Mouse (Mus musculus) limb, embryonic 10.5 days (tissue): ENCODE data around the gene Pdgfb. TPM values are rescaled to one million over a fixed set of nuclear protein-coding genes. Genes with fewer than 3 reads are reported as not detected.

Experiments used
- DNase-seq: peaks from one replicate; pipeline ENCODE4 v3.0.0-alpha.2; 2017; ENCODE audit warnings: low spot score
- H3K27ac ChIP-seq: fragments of 300-500 bp; sonication (generic); 2 replicates; pipeline ENCODE4 v1.5.1; 2016; ENCODE audit warnings: mild to moderate bottlenecking
- H3K27me3 ChIP-seq: fragments of 300-500 bp; sonication (generic); 2 replicates; pipeline ENCODE4 v1.6.1; 2016; ENCODE audit warnings: low read depth, mild to moderate bottlenecking; ENCODE audit not compliant: poor library complexity, severe bottlenecking
- H3K36me3 ChIP-seq: fragments of 300-500 bp; sonication (generic); 2 replicates; pipeline ENCODE4 v1.6.1; 2016; ENCODE audit warnings: mild to moderate bottlenecking, moderate library complexity
- H3K4me1 ChIP-seq: fragments of 300-500 bp; sonication (generic); 2 replicates; pipeline ENCODE4 v1.6.1; 2016
- H3K4me3 ChIP-seq: fragments of 300-500 bp; sonication (generic); 2 replicates; pipeline ENCODE4 v1.5.1; 2016; ENCODE audit warnings: mild to moderate bottlenecking, moderate library complexity
- H3K9me3 ChIP-seq: fragments of 300-500 bp; sonication (generic); replicated peaks from 2 replicates; pipeline ENCODE4 v1.6.1; 2016; ENCODE audit warnings: mild to moderate bottlenecking
- WGBS: fragments of 180-500 bp; shearing (Covaris S2); methylation state at CpG from one replicate; pipeline ENCODE4 v1.1.7; 2016; 5-methylcytosine and 5-hydroxymethylcytosine counted together
- polyA plus RNA-seq: library from polyadenylated mRNA; unstranded; fragments of >200 nt; fragmentation: Nextera tagmentation; extraction: Ambion mirVana; gene quantifications from 2 replicates; pipeline ENCODE4 v1.2.1, GENCODE M21; 2016

The Pdgfb gene
- polyA plus RNA-seq, 1 experiment from 2014 or later, result 1.5 TPM

- Histone ChIP-seq H3K4me1 (peaks cover 48% of the 10 kb centered on the region), H3K9me3 (no peaks in the 10 kb centered on the region), H3K36me3 (no peaks in the 10 kb centered on the region), H3K27ac (peak overlapping the region; percentile 86), H3K4me3 (peak overlapping the region; percentile 67), H3K27me3 (peaks cover 97% of the 10 kb centered on the region)
- 3% methylated on average over 36 of the region's 36 CpGs for WGBS
- peak; percentile 55 for DNase-seq
Observed at GRCm38 (mm10) chr15:80013256-80014030, 1.3 kb downstream of the Pdgfb start.

GRCm38 (mm10) chr15:80012527-80013201 lies 2.1 kb downstream of the Pdgfb start:
- Histone ChIP-seq H3K27me3 (peaks cover 98% of the 10 kb centered on the region), H3K4me1 (peaks cover 48% of the 10 kb centered on the region), H3K4me3 (peak overlapping the region; percentile 67), H3K9me3 (no peaks in the 10 kb centered on the region), H3K27ac (peak overlapping the region; percentile 86), H3K36me3 (no peaks in the 10 kb centered on the region)
- DNase-seq, result peak; percentile 75
- under 1% methylated on average over 57 of the region's 60 CpGs for WGBS

GRCm38 (mm10) chr15:80011778-80012526 lies 2.8 kb downstream of the Pdgfb start:
- Histone ChIP-seq H3K4me3 (peak overlapping the region; percentile 67), H3K9me3 (no peaks in the 10 kb centered on the region), H3K36me3 (no peaks in the 10 kb centered on the region), H3K27ac (peak overlapping the region; percentile 86), H3K27me3 (peaks cover 92% of the 10 kb centered on the region), H3K4me1 (peaks cover 48% of the 10 kb centered on the region)
- peak; percentile 47 for DNase-seq
- WGBS, result 2% methylated on average over 54 of the region's 56 CpGs

GRCm38 (mm10) chr15:80011194-80011593 lies 3.6 kb downstream of the Pdgfb start:
- Histone ChIP-seq H3K4me1 (peaks cover 48% of the 10 kb centered on the region), H3K36me3 (no peaks in the 10 kb centered on the region), H3K27me3 (peaks cover 84% of the 10 kb centered on the region), H3K27ac (no peak overlapping the region), H3K9me3 (no peaks in the 10 kb centered on the region), H3K4me3 (peak overlapping the region; percentile 67; the same call in 1 of the 2 replicates)
- WGBS, result 35% methylated on average over 6 of the region's 6 CpGs
- DNase-seq, result no peak

GRCm38 (mm10) chr15:80010182-80010558 lies 4.6 kb downstream of the Pdgfb start:
- peaks cover 53% of the 10 kb centered on the region for H3K4me1 ChIP-seq
- H3K27ac ChIP-seq, result no peak overlapping the region
- no peaks in the 10 kb centered on the region for H3K9me3 ChIP-seq

GRCm38 (mm10) chr15:80009421-80010181 lies 5.2 kb downstream of the Pdgfb start:
- Histone ChIP-seq H3K4me1 (peaks cover 49% of the 10 kb centered on the region), H3K4me3 (no peak overlapping the region), H3K9me3 (no peaks in the 10 kb centered on the region), H3K36me3 (no peaks in the 10 kb centered on the region), H3K27ac (no peak overlapping the region), H3K27me3 (peaks cover 68% of the 10 kb centered on the region)
- WGBS, result 41% methylated on average over 12 of the region's 12 CpGs
- DNase-seq, result no peak

More at GRCm38 (mm10) chr15:80010182-80010558, 4.6 kb downstream of the Pdgfb start:
- Histone ChIP-seq H3K4me3 (no peak overlapping the region), H3K36me3 (no peaks in the 10 kb centered on the region), H3K27me3 (peaks cover 74% of the 10 kb centered on the region)
- 38% methylated on average over 7 of the region's 7 CpGs for WGBS
- no peak for DNase-seq

GRCm38 (mm10) chr15:80008461-80008860 lies 6.3 kb downstream of the Pdgfb start:
- H3K4me3 ChIP-seq, result no peak overlapping the region
- H3K27me3 ChIP-seq, result peaks cover 57% of the 10 kb centered on the region
- no peak for DNase-seq
- H3K36me3 ChIP-seq, result no peaks in the 10 kb centered on the region
- no peak overlapping the region for H3K27ac ChIP-seq
- H3K4me1 ChIP-seq, result peaks cover 40% of the 10 kb centered on the region
- WGBS, result 84% methylated on average over 6 of the region's 6 CpGs
- no peaks in the 10 kb centered on the region for H3K9me3 ChIP-seq

- no peak for DNase-seq
- peaks cover 21% of the 10 kb centered on the region for H3K4me1 ChIP-seq
- no peak overlapping the region for H3K27ac ChIP-seq
- no peaks in the 10 kb centered on the region for H3K9me3 ChIP-seq
- no peaks in the 10 kb centered on the region for H3K36me3 ChIP-seq
- no peak overlapping the region for H3K4me3 ChIP-seq
- WGBS, result 82% methylated on average over 7 of the region's 7 CpGs
- H3K27me3 ChIP-seq, result peaks cover 34% of the 10 kb centered on the region
Observed at GRCm38 (mm10) chr15:80006156-80006555, 8.6 kb downstream of the Pdgfb start.

- H3K27ac ChIP-seq, result peak overlapping the region; percentile 1; the same call in 1 of the 2 replicates
Observed at GRCm38 (mm10) chr15:80005436-80005835, 9.3 kb downstream of the Pdgfb start.

GRCm38 (mm10) chr15:80004644-80005340 lies 10.0 kb downstream of the Pdgfb start:
- DNase-seq, result no peak
- 57% methylated on average over 14 of the region's 14 CpGs for WGBS
- Histone ChIP-seq H3K27me3 (peaks cover 23% of the 10 kb centered on the region), H3K4me3 (no peak overlapping the region), H3K36me3 (no peaks in the 10 kb centered on the region), H3K9me3 (no peaks in the 10 kb centered on the region), H3K27ac (peak overlapping the region; percentile 12; the same call in 1 of the 2 replicates), H3K4me1 (peaks cover 12% of the 10 kb centered on the region)

More at GRCm38 (mm10) chr15:80005436-80005835, 9.3 kb downstream of the Pdgfb start:
- peaks cover 19% of the 10 kb centered on the region for H3K4me1 ChIP-seq
- peaks cover 27% of the 10 kb centered on the region for H3K27me3 ChIP-seq
- WGBS, result 82% methylated on average over 10 of the region's 10 CpGs
- H3K9me3 ChIP-seq, result no peaks in the 10 kb centered on the region
- H3K4me3 ChIP-seq, result no peak overlapping the region
- DNase-seq, result no peak
- H3K36me3 ChIP-seq, result no peaks in the 10 kb centered on the region

GRCm38 (mm10) chr15:80003581-80003980 lies 11.2 kb downstream of the Pdgfb start:
- DNase-seq, result no peak
- Histone ChIP-seq H3K4me3 (no peak overlapping the region), H3K4me1 (peaks cover 8% of the 10 kb centered on the region), H3K9me3 (no peaks in the 10 kb centered on the region), H3K36me3 (no peaks in the 10 kb centered on the region), H3K27ac (peak overlapping the region; percentile 48; the same call in 1 of the 2 replicates), H3K27me3 (peaks cover 12% of the 10 kb centered on the region)
- 68% methylated on average over 2 of the region's 2 CpGs for WGBS

GRCm38 (mm10) chr15:80001601-80002000 lies 13.2 kb downstream of the Pdgfb start:
- Histone ChIP-seq H3K27ac (no peak overlapping the region), H3K4me3 (no peak overlapping the region), H3K27me3 (0 out of 2 replicates have a peak, but pooled peaks cover 3% of the 10 kb centered on the region), H3K36me3 (no peaks in the 10 kb centered on the region), H3K9me3 (no peaks in the 10 kb centered on the region), H3K4me1 (peaks cover 8% of the 10 kb centered on the region)
- 93% methylated on average over 23 of the region's 23 CpGs for WGBS
- no peak for DNase-seq
